Mouse (Mus musculus) kidney, postnatal 0 days (tissue): ENCODE measurements at regions not wholly inside any gene's neighbourhood (a gene's known extent, or its start where the extent isn't known, plus 50 kb on each side); places are given as distances from the start of the nearest gene placed in this dataset.

Experiments
- ATAC-seq: fragments of 200-750 bp; cut with Nextera tagmentation; replicated peaks from 2 replicates; pipeline ENCODE4 v1.8.0; 2017; ENCODE audit warnings: low read depth, moderate number of reproducible peaks, moderate TSS enrichment, moderate library complexity; ENCODE audit not compliant: low FRiP score
- DNase-seq: peaks from one replicate; pipeline ENCODE4 v3.0.0-alpha.2; 2016; ENCODE audit warnings: low spot score
- H3K27ac ChIP-seq: fragments of 300-500 bp; sonication (generic); 2 replicates; pipeline ENCODE4 v1.5.1; 2014; ENCODE audit warnings: mild to moderate bottlenecking
- H3K27me3 ChIP-seq: fragments of 300-500 bp; sonication (generic); 2 replicates; pipeline ENCODE4 v1.6.1; 2014; ENCODE audit warnings: low read length, mixed read lengths; ENCODE audit not compliant: insufficient read depth
- H3K36me3 ChIP-seq: fragments of 300-500 bp; sonication (generic); 2 replicates; pipeline ENCODE4 v1.6.1; 2014; ENCODE audit warnings: low read length, mixed read lengths; ENCODE audit not compliant: insufficient read depth
- H3K4me1 ChIP-seq: fragments of 300-500 bp; sonication (generic); replicated peaks from 2 replicates; pipeline ENCODE4 v1.6.1; 2014; ENCODE audit warnings: antibody characterized with exemption, low read length, mixed read lengths; ENCODE audit not compliant: insufficient read depth
- H3K4me2 ChIP-seq: fragments of 300-500 bp; sonication (generic); 2 replicates; pipeline ENCODE4 v1.6.1; 2014; ENCODE audit warnings: mild to moderate bottlenecking, low read length, moderate library complexity, mixed read lengths
- H3K4me3 ChIP-seq: fragments of 300-500 bp; sonication (generic); replicated peaks from 2 replicates; pipeline ENCODE4 v1.5.1; 2014; ENCODE audit warnings: low read depth, low read length
- H3K9ac ChIP-seq: fragments of 300-500 bp; sonication (generic); 2 replicates; pipeline ENCODE4 v1.6.1; 2014; ENCODE audit warnings: low read depth, low read length
- H3K9me3 ChIP-seq: fragments of 300-500 bp; sonication (generic); replicated peaks from 2 replicates; pipeline ENCODE4 v1.6.1; 2016; ENCODE audit warnings: low read length, inconsistent platforms, mixed read lengths
- CTCF ChIP-seq: IDR thresholded peaks from 2 replicates; pipeline ENCODE4 v1.5.1; 2016; ENCODE audit warnings: antibody characterized with exemption, low read depth, mild to moderate bottlenecking, moderate library complexity
- WGBS: fragments of 180-500 bp; shearing (Covaris S2); extraction: QIAGEN DNeasy Blood & Tissue Kit; methylation state at CpG from one replicate; pipeline ENCODE4 v1.1.7; 2014; 5-methylcytosine and 5-hydroxymethylcytosine counted together

DNA sequence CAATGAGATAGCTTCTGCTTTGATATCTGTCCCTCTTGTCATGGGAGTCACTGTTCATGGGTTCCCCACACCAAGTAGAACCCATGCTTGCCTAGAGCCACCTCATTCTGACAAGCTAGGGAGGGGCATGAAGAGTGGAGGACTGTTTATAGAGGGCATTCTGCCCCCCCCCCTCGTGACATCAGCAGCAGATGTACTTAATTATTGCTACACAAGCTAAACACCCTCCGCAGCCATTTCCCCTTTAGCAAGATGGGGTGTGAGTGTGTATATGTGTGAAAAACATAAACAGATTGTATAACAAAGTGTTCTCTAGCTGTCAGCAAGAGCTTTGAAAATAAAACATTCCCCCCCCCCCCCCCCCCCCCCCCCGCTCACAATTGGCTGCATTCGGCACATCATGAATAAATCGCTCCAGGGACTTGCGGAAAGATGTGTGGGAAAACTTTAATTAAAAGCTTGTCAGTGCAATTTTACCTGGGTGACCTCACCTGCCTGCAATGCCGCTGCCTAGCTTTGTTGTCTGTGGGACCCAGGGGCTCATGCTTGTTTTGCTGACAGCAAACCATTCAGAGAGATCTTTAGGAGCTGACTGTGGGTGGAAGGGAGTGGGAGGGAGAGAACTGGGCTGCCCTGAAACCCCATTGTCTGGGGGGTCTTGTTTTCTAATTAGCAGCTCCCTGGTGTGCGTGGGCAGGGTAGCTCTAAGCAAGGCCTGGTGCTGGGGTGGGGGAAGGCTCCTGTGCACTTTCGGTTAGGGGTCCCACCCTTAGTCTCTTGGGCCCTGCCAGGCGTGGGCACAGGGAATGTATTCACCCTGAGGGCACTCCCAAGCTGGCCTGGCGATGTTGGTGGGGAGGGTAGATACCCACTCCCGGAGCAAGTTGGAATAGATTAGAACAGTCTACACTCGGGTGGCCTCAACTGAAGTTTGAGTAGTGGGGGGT lies 63.4 kb downstream of the Irx2 start:
- Histone ChIP-seq H3K27ac (no peak overlapping the region), H3K9ac (no peak overlapping the region), H3K36me3 (no peaks in the 10 kb centered on the region), H3K27me3 (no peaks in the 10 kb centered on the region), H3K4me1 (no peaks in the 10 kb centered on the region), H3K4me3 (no peak overlapping the region), H3K9me3 (no peaks in the 10 kb centered on the region), H3K4me2 (no peak overlapping the region)
- no peak for ATAC-seq
- no peak for TF ChIP-seq CTCF
- 60% methylated on average over 13 of the region's 13 CpGs for WGBS
- DNase-seq: no peak

DNA sequence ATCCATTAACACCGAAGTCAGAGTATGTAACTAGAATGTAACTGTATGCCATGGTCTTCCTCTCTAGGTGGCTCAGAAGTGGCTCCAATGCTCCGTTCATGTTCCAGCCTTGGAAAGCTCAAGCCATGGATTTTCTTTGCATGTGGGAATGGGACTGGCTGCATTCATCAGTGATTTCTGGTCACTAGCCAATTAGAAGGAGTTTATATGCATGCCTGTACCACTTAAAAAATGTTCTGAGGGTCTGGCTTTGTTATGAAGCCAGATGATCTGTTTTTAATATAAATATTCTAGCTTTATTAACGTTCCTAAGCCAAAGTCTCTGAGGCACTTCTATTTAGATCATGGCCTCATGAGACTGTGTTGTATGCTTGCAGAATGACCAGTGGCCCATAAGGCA lies 78.8 kb downstream of the Irx2 start:
- DNase-seq (no peak), ATAC-seq (no peak)
- Histone ChIP-seq H3K36me3 (no peaks in the 10 kb centered on the region), H3K27me3 (no peaks in the 10 kb centered on the region), H3K27ac (no peak overlapping the region), H3K4me3 (no peak overlapping the region), H3K4me2 (no peak overlapping the region), H3K4me1 (no peaks in the 10 kb centered on the region), H3K9me3 (no peaks in the 10 kb centered on the region), H3K9ac (no peak overlapping the region)
- no peak for TF ChIP-seq CTCF
- WGBS: 77% methylated on average over 3 of the region's 3 CpGs

DNA sequence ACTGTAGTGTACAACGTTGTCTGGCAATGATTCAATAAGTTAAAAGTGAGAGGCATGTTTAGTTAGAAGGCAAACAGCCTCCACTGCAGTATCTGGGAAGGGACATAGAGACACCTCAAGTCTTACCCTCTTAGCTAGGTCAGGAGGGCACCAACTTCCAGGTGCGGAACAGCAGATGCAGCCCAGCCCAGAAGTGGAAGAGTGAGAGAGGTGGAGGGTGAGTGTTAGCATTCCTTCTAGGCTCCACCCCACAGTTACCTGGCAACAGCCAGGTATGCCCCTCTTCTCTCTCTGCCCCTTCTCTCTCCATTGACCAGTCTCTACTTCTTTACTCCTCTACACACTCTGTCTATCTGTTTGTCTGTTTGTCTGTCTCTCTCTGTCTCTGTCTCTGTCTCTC lies 80.1 kb downstream of the Irx2 start:
- no peak for TF ChIP-seq CTCF
- Histone ChIP-seq H3K27me3 (0 out of 2 replicates have a peak, but pooled peaks cover 3% of the 10 kb centered on the region), H3K9me3 (no peaks in the 10 kb centered on the region), H3K27ac (no peak overlapping the region), H3K4me1 (no peaks in the 10 kb centered on the region), H3K9ac (no peak overlapping the region), H3K4me2 (no peak overlapping the region), H3K4me3 (no peak overlapping the region), H3K36me3 (no peaks in the 10 kb centered on the region)
- DNase-seq (no peak), ATAC-seq (no peak)
- 64% methylated on average over 2 of the region's 2 CpGs for WGBS

DNA sequence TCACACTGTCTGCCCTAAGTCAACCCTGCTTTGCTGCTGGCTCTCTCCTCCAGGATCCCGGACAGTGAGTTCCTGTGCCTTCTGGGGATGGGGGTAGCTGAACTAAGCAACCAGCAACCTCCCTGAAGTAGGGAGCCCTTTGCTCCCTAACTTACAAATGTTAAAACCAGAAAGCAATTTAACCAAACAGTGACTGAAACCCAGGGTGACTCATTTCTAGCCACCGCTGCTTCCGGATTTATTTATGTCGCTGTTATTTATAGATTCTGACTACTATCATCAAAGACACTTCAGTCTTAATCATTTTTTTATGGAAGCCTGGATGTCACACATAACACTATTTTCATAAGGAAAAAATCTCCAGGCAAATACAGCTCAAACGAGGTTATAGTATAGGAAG lies 81.4 kb downstream of the Irx2 start:
- no peak overlapping the region for H3K27ac ChIP-seq
- no peaks in the 10 kb centered on the region for H3K36me3 ChIP-seq
- no peak overlapping the region for H3K9ac ChIP-seq
- ATAC-seq: no peak
- TF ChIP-seq CTCF: no peak
- no peak for DNase-seq
- no peak overlapping the region for H3K4me3 ChIP-seq
- no peak overlapping the region for H3K4me2 ChIP-seq
- no peaks in the 10 kb centered on the region for H3K9me3 ChIP-seq
- no peaks in the 10 kb centered on the region for H3K4me1 ChIP-seq
- 0 out of 2 replicates have a peak, but pooled peaks cover 3% of the 10 kb centered on the region for H3K27me3 ChIP-seq
- WGBS: 64% methylated on average over 5 of the region's 5 CpGs

- WGBS: 25% methylated on average over 8 of the region's 8 CpGs
- ATAC-seq (no peak), DNase-seq (no peak)
Observed at GRCm38 (mm10) chr13:72711136-72711535, 82.5 kb downstream of the Irx2 start.

GRCm38 (mm10) chr13:72711842-72712330 lies 83.3 kb downstream of the Irx2 start:
- Histone ChIP-seq H3K4me3 (no peak overlapping the region), H3K4me1 (no peaks in the 10 kb centered on the region), H3K27ac (no peak overlapping the region), H3K27me3 (0 out of 2 replicates have a peak, but pooled peaks cover 3% of the 10 kb centered on the region), H3K9me3 (no peaks in the 10 kb centered on the region), H3K9ac (no peak overlapping the region), H3K36me3 (no peaks in the 10 kb centered on the region), H3K4me2 (no peak overlapping the region)
- no peak for DNase-seq
- WGBS: 55% methylated on average over 4 of the region's 4 CpGs
- ATAC-seq: no peak
- no peak for TF ChIP-seq CTCF

More at GRCm38 (mm10) chr13:72711136-72711535, 82.5 kb downstream of the Irx2 start:
- no peak for TF ChIP-seq CTCF
- no peaks in the 10 kb centered on the region for H3K4me1 ChIP-seq
- no peaks in the 10 kb centered on the region for H3K9me3 ChIP-seq
- no peak overlapping the region for H3K9ac ChIP-seq
- 0 out of 2 replicates have a peak, but pooled peaks cover 3% of the 10 kb centered on the region for H3K27me3 ChIP-seq
- no peak overlapping the region for H3K27ac ChIP-seq
- no peak overlapping the region for H3K4me3 ChIP-seq
- H3K4me2 ChIP-seq: no peak overlapping the region
- no peaks in the 10 kb centered on the region for H3K36me3 ChIP-seq
